Mouse (Mus musculus): Measurements from ENCODE around the gene Sec22a. TPM values are rescaled to one million over a fixed set of nuclear protein-coding genes. Genes with fewer than 3 reads are reported as not detected.

Gene Sec22a
- 63.7 TPM for polyA plus RNA-seq (2014; fragmentation: Illumina TruSeq; extraction: RNeasy Lipid Tissue Mini Kit (QIAGEN cat#74804); ENCODE audit: low read depth, low replicate concordance)

GRCm38 (mm10) chr16:35363150-35364062, at the start of gene Sec22a:
Gene Sec22a (minus strand): TSS chr16:35363918.

Other genes with a start within 250 kb of the Sec22a start
- 0.53 TPM for gene Adcy5, start 209.0 kb downstream of the Sec22a start, polyA plus RNA-seq (2014; fragmentation: Illumina TruSeq; extraction: RNeasy Lipid Tissue Mini Kit (QIAGEN cat#74804); ENCODE audit: low read depth, low replicate concordance)
- 2.4 TPM for gene Pdia5, start 127.0 kb upstream of the Sec22a start, polyA plus RNA-seq (2014; fragmentation: Illumina TruSeq; extraction: RNeasy Lipid Tissue Mini Kit (QIAGEN cat#74804); ENCODE audit: low read depth, low replicate concordance)
- not detected for gene Sema5b, start 177.2 kb upstream of the Sec22a start, polyA plus RNA-seq (2014; fragmentation: Illumina TruSeq; extraction: RNeasy Lipid Tissue Mini Kit (QIAGEN cat#74804); ENCODE audit: low read depth, low replicate concordance)